Mouse (Mus musculus): ENCODE data around the gene Hivep3. TPM values are rescaled to one million over a fixed set of nuclear protein-coding genes. Genes with fewer than 3 reads are reported as not detected.

Hivep3 gene
- total RNA-seq, 2 experiments from 2014 or later, result 46.5 to 54.8 TPM

DNA sequence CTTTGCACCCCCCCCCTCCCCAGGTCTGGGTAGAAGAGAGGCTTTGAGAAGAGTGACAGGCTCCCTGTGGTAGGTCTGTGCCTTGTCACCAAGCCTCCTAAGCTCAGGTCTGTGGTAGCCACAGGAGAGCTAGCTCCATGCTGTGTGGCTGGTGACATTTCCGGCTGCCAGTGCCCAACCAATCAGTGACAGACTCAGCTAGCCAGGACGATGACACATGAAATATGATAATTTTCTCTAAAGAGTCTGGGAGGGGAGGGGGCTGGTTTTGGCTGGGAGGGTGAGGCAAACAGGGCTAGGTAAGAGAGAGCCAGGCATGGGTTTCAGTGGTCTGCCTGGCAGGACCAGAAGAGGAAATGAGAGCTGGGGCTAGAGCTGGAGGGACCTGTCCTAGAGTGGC, 79.2 kb downstream of the Hivep3 start:
- peak; percentile 41 to 61 for DNase-seq (ENCODE audit: low spot score in 2 of 2)
- TF ChIP-seq CTCF (conservative IDR thresholded peaks at IDR 0.05), result no peak
- peak overlapping the region; percentile 96 for H3K27ac ChIP-seq
- H3K4me3 ChIP-seq, result no peak overlapping the region

DNA sequence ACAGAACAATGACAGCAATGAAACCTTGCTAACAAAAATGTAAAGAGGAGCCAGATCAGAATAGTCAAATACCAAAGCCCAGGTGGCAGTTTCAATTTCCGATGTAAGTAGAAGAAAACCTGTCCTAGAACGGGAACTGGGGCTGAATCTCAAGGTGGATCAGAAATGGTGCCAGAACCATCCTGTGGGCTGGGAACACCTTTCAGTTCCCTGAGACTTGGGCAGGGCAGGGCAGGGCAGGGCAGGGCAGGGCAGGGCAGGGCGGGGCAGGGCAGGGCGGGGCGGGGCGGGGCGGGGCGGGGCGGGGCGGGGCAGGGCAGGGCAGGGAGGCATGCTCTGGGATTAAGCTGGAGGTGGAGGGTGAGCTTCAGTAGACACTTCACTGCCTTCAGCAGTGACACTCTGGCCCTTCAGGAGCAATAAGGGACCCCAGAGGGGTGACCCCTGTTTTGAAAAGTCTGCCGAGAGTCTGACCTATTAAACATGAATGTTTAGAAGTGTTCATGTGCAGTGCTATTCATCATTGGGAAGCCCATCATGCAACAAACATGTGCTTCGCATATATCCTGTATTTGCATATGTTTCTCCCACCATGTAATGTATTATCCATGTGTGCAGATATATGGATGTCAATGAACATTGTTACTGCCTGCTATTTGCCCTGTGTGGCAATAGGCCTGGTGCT, 80.1 kb downstream of the Hivep3 start:
- Histone ChIP-seq H3K4me3 (peak overlapping the region; percentile 63), H3K27ac (peak overlapping the region; percentile 96)
- DNase-seq (ENCODE audit: low spot score in 2 of 2), result no peak
- no peak for TF ChIP-seq CTCF (conservative IDR thresholded peaks at IDR 0.05)

DNA sequence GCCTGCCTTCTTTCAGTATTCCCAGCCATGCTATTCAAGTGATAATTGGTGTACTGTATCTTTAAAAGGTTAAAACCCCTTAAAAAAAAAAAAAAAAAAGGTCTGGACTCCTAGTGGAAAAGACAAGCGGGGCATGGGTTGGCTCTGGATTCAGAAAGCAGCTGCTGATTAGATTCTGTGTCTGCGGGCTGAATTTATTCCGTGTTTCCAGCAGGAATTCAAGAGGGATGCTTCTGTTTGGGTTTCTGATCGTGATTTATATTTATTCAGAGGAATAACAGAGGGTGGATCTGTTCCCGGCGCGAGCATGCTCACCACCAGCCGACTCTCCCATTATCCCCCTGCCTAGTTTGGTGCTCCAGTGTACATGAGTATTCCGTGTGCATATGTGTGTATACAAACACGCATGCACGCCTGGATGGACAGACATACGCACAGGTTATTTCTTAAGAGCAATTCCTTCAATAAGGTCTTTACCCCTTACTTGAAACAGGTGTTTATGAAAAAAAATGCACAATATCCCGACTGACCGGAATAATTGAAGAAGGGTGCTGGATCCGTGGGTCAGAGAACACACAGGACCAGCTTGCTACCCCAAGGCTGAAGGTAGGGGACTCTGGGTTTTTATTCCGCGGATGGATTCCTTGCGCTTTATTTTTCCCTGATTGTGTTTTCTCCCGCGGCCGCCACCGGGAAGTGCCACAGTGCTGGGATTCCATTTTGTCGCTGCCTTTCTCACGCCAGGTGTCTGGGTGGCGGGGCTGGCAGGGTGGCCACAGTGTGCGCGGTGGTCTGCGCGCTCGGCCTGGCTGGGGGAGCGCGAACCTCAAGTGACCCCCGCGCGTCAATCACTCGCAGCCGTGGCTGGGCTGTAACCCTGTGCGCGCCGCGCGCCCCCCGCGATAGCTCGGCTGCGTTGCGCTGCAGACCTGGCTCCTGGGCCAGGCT, 80.9 kb downstream of the Hivep3 start:
- Histone ChIP-seq H3K4me3 (peak overlapping the region; percentile 63), H3K27ac (peak overlapping the region; percentile 96)

DNA sequence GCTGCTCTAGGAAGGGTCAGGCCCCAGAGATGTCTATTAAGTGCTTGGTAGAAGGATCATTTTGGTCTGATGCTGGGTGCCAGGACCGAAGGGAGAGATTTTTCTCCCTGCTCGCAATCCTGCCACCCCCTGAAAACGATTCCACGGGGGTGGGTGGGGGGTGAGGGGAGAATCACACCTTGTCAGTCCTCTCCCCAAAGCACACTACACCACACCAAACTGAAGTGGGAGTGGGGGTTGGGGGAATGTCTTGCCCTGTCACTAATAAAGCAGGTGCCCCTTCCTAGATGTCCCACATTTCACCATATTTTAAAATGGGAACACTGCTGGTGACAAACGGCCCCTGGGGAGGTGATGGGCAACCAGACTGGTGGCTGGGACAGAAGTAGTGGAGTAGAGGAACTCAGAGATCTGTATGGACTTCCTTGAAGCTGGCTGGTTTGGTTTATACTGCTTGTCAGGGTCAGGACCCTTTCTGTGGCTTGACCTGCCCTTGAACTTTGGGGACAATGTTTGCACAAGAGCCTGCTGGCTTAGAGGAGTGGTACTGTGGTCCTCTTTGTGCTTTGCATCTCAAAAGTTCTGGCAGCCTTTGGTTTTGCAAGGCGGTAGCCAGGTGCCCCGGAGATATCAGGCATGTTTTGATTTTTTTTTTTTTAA, 81.7 kb downstream of the Hivep3 start:
- no peak for TF ChIP-seq CTCF (conservative IDR thresholded peaks at IDR 0.05)
- H3K4me3 ChIP-seq, result peak overlapping the region; percentile 63
- DNase-seq (ENCODE audit: low spot score in 2 of 2), result no peak
- peak overlapping the region; percentile 96 for H3K27ac ChIP-seq

More for the DNA sequence above, 80.9 kb downstream of the Hivep3 start:
- peak; percentile 59 for TF ChIP-seq CTCF (conservative IDR thresholded peaks at IDR 0.05)
- DNase-seq (ENCODE audit: low spot score in 2 of 2), result peak; percentile 49 to 54

DNA sequence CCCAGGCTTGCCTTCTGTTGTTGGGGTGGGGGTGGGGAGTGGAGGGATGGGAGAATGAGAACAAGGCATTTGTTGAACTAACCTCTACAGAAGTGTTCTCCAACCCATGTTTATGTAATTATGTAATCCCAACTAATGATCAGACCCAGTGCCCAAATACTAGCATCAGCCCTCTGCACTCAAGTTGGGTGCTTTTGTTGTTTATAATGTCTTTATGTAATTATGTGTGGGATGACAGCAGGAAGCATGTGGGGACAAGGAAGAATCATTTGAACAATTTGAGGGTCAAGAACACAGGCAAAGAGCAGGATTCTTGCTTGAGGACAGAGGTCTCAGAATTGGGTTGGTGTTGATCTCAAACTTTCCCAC, 82.2 kb downstream of the Hivep3 start:
- no peak for TF ChIP-seq CTCF (conservative IDR thresholded peaks at IDR 0.05)
- no peak for DNase-seq (ENCODE audit: low spot score in 2 of 2)
- Histone ChIP-seq H3K4me3 (peak overlapping the region; percentile 63), H3K27ac (peak overlapping the region; percentile 96)

DNA sequence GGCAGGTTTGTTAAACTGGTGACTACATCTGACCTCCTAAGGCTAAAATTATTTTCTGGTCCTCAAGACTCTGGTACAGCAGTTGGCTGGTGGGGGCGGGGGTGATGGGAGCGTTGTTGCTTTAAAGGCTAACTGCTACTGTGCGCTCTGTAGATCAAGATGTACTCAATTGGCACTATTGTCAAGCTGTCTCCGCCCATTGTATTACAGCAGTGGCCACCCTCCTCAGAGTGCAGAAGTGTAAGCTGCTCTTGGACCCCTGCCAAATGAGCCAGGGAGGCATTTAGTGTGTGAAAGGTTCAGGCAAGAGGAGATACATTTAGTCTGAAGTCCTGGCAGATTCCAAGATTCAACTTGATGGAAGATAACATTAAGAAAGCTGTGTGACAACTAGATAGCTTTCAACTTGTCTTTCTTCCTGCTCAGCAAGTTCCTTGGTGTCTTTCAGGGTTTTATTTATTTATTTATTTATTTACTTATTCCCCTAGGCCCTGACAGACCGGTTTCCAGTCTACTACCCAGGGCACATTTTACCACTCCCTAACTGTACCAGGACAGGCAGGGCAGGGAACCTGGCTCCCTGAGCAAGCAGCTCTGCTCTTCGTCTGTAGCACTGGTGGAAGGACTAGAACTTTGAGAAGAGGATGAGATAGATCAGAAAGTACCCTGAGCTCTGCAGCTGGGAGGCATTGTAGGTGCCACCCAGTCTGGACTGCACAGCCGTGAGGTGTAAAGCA, 83.2 kb downstream of the Hivep3 start:
- Histone ChIP-seq H3K4me3 (peak overlapping the region; percentile 63), H3K27ac (peak overlapping the region; percentile 96)
- peak in 1 of 2 experiments; percentile 21 for DNase-seq (ENCODE audit: low spot score in 2 of 2)
- TF ChIP-seq CTCF (conservative IDR thresholded peaks at IDR 0.05), result no peak

DNA sequence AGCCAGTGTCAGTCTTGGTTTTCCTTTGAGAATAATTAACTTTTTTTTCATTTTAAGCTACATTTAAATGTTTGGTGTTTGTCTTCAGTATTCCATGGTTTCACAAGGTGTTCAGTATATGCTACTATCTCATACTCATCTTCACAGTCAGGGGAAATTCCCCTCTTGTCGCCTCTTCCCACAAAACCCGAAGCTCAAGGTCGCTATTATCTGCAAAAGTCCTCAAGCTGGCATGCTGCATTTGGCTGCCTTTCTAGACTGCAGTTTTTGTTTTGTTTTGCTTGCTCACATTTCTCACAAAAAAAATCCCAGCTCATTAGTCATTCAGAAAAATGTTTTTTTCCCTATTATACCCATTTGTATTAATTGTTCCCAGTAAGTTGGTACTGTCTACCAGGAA, 92.4 kb downstream of the Hivep3 start:
- Histone ChIP-seq H3K4me3 (no peak overlapping the region), H3K27ac (no peak overlapping the region; the same call in 1 of the 2 replicates)
- no peak for DNase-seq (ENCODE audit: low spot score in 2 of 2)
- no peak for TF ChIP-seq CTCF (conservative IDR thresholded peaks at IDR 0.05)

DNA sequence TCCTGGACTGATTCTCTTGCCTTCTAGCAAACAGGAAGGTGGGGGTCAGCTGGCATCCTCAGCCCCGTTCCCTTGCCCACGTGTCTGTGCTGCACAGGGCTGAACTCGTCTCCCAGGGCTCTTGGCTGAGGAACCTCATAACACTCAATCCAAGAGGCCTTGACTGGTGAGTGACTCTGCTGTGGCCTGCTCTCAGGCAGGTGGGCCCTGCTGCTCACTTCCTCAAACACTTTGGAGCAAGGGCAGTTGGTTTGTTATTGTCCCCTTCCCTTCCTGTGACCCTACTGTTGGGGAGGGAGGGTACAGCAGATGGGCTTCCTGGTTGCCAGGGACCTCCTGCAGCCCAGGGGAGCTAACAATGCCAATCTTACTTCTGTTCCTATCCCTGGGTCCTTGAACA, 94.8 kb downstream of the Hivep3 start:
- Histone ChIP-seq H3K4me3 (no peak overlapping the region), H3K27ac (no peak overlapping the region)
- DNase-seq (ENCODE audit: low spot score in 2 of 2), result no peak
- no peak for TF ChIP-seq CTCF (conservative IDR thresholded peaks at IDR 0.05)

DNA sequence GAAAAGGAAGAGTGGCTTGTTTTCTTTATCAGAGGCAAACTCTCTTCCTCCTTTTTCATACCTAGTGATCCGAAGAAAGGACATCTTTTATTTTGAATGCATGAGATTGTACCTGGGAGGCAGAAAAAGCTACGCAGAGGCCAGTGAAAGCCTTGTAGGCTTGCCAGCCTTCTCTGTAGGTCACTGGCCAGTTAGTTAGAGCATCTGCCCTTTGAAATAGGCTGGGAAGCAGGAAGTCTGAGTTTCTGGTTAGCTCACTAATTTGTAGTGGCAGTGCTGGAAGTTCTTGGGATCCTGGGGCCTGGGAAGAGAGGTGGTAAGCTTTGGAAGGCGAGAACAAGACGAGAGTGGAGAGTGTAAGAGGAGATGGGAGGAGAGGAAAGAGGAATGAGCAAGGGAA, 95.4 kb downstream of the Hivep3 start:
- Histone ChIP-seq H3K4me3 (no peak overlapping the region), H3K27ac (no peak overlapping the region)
- TF ChIP-seq CTCF (conservative IDR thresholded peaks at IDR 0.05), result no peak
- no peak for DNase-seq (ENCODE audit: low spot score in 2 of 2)

DNA sequence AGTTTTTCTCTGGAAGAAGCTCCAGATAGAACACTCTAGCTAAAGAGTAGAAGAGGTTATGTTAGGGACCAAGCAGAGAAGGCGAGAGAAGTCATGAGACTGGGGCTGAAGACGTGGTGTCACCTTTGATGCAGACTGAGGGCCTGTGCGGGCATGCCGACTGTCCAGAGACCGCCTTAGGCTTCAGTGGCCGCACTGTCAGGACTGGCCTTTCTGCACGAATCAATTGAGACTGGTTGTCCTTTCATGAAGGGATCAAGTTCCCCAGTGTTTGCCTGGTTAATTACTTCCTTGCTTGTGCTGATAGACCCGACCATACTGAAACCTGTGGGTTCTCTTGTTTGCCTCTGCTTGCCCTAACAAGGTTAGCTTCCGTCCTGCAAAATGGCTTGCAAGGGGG, 99.7 kb downstream of the Hivep3 start:
- Histone ChIP-seq H3K27ac (no peak overlapping the region), H3K4me3 (no peak overlapping the region)
- TF ChIP-seq CTCF (conservative IDR thresholded peaks at IDR 0.05), result no peak
- no peak for DNase-seq (ENCODE audit: low spot score in 2 of 2)

DNA sequence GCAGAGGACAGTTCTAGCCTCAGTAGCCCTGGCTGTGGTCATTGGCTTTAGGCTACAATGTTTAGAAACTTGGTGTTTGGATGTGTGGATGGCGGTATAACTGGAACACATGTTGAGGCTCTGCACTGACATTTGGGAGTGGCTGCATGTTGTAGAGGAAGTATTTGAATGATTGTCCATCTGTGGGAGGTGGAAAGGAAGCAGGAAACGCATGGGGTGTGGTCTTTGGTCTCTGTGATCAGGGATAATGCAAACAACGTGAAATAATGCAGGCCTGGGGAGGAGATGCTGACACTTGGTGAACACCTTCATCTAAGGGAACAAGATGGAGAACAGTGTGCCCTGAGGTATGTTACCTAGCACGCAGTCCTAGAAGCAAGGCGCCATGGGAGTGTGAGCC, 100.3 kb downstream of the Hivep3 start:
- no peak overlapping the region for H3K4me3 ChIP-seq
- TF ChIP-seq CTCF (conservative IDR thresholded peaks at IDR 0.05), result no peak
- no peak for DNase-seq (ENCODE audit: low spot score in 2 of 2)
- no peak overlapping the region for H3K27ac ChIP-seq

DNA sequence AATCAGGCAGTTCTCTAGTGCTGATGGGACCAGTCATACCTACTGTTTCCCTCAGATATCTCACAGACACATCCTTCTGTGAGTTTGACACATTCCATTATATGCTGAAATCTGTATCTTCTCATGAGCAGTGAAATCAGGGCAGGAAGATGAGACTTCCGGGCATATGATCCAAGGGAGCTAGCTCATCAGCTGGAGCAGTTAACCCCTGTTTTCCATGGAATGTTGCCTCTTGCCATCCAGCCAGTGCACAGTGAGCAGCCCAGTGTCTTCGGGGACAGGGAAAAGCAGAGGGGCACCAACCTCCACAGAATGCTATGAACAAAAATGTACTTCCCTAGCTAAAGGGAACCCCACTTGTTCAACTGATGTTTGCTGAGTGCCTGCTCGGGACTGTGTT, 102.6 kb downstream of the Hivep3 start:
- no peak for TF ChIP-seq CTCF (conservative IDR thresholded peaks at IDR 0.05)
- Histone ChIP-seq H3K4me3 (no peak overlapping the region), H3K27ac (no peak overlapping the region)
- no peak for DNase-seq (ENCODE audit: low spot score in 2 of 2)
